In genomic region chr7:63815531-63815930, GRCm38 (mm10) we compare ENCODE assay signal across 14 mouse cellular contexts.
A peak's percentile ranks its signal among the peaks of the same experiment; 100 is the strongest.
DNase-seq lines count a peak whose midpoint lies in the region; ATAC-seq lines count a peak whose summit lies in the region.
"Had no signal": no experiment of that assay in that cellular context is flagged by ENCODE, and none has a peak within 500 bp of the region (broad histone marks: within the 10 kb centered on the region; RNA-seq: fewer than 3 reads in every experiment).

No protein-coding gene starts in this region.

- H3K9me3 ChIP-seq in lung, embryonic 15.5 days: no peaks in the 10 kb centered on the region
- no peaks in the 10 kb centered on the region for H3K9me3 ChIP-seq in limb, embryonic 15.5 days
- H3K9me3 ChIP-seq in midbrain, embryonic 15.5 days: no peaks in the 10 kb centered on the region
- H3K9me3 ChIP-seq: forebrain, embryonic 10.5 days; heart, embryonic 13.5 days; hindbrain, embryonic 13.5 days; intestine, embryonic 15.5 days; midbrain, embryonic 12.5 days had no signal

- ATAC-seq in lung, embryonic 15.5 days (ENCODE audit: borderline replicate concordance, extremely low read depth, low FRiP score, low TSS enrichment): no peak
- no peak for ATAC-seq in limb, embryonic 15.5 days (ENCODE audit: insufficient number of reproducible peaks, low FRiP score, low TSS enrichment, low read depth)
- ATAC-seq in midbrain, embryonic 15.5 days (replicated peaks): no peak
- ATAC-seq: intestine, embryonic 15.5 days had no signal

- H3K27me3 ChIP-seq in lung, embryonic 15.5 days: no peaks in the 10 kb centered on the region
- H3K27me3 ChIP-seq in limb, embryonic 15.5 days: no peaks in the 10 kb centered on the region
- H3K27me3 ChIP-seq in midbrain, embryonic 15.5 days (replicated peaks): no peaks in the 10 kb centered on the region
- H3K27me3 ChIP-seq: heart, embryonic 13.5 days; hindbrain, embryonic 13.5 days; intestine, embryonic 15.5 days; midbrain, embryonic 12.5 days had no signal

- H3K4me1 ChIP-seq in lung, embryonic 15.5 days: 0 out of 2 replicates have a peak, but pooled peaks cover 5% of the 10 kb centered on the region
- H3K4me1 ChIP-seq in limb, embryonic 15.5 days: peaks cover 12% of the 10 kb centered on the region
- no peaks in the 10 kb centered on the region for H3K4me1 ChIP-seq in midbrain, embryonic 15.5 days
- H3K4me1 ChIP-seq: hindbrain, embryonic 13.5 days; intestine, embryonic 15.5 days; midbrain, embryonic 12.5 days had no signal

- DNase-seq in lung, postnatal 14 days: no peak
- DNase-seq in CD4-positive helper T cell, adult 2 months (ENCODE audit: low read depth, low spot score): peak; percentile 54
- DNase-seq in T-cell, adult 2 months (ENCODE audit: low spot score): peak; percentile 45
- DNase-seq in left cerebral cortex, adult 8-10 months (ENCODE audit: low spot score in 2 of 2): no peak
- DNase-seq: adrenal gland, postnatal 10 days; cerebellum, postnatal 10 days had no signal

- no peaks in the 10 kb centered on the region for H3K36me3 ChIP-seq in lung, embryonic 15.5 days
- no peaks in the 10 kb centered on the region for H3K36me3 ChIP-seq in limb, embryonic 15.5 days
- H3K36me3 ChIP-seq in midbrain, embryonic 15.5 days (replicated peaks): no peaks in the 10 kb centered on the region
- H3K36me3 ChIP-seq: forebrain, embryonic 10.5 days; heart, embryonic 13.5 days; hindbrain, embryonic 13.5 days; intestine, embryonic 15.5 days; midbrain, embryonic 12.5 days had no signal

- H3K9ac ChIP-seq in lung, embryonic 15.5 days: no peak overlapping the region
- H3K9ac ChIP-seq in limb, embryonic 15.5 days: no peak overlapping the region
- no peak overlapping the region for H3K9ac ChIP-seq in midbrain, embryonic 15.5 days
- H3K9ac ChIP-seq: heart, embryonic 13.5 days; hindbrain, embryonic 13.5 days; intestine, embryonic 15.5 days; midbrain, embryonic 12.5 days had no signal

- no peak overlapping the region for H3K4me3 ChIP-seq in lung, embryonic 15.5 days
- H3K4me3 ChIP-seq in limb, embryonic 15.5 days: no peak overlapping the region
- H3K4me3 ChIP-seq in midbrain, embryonic 15.5 days: no peak overlapping the region
- H3K4me3 ChIP-seq: forebrain, embryonic 10.5 days; heart, embryonic 13.5 days; hindbrain, embryonic 13.5 days; intestine, embryonic 15.5 days; midbrain, embryonic 12.5 days had no signal

- no peak overlapping the region for H3K4me2 ChIP-seq in lung, embryonic 15.5 days
- no peak overlapping the region for H3K4me2 ChIP-seq in limb, embryonic 15.5 days
- H3K4me2 ChIP-seq in midbrain, embryonic 15.5 days: no peak overlapping the region
- H3K4me2 ChIP-seq: heart, embryonic 13.5 days; hindbrain, embryonic 13.5 days; intestine, embryonic 15.5 days; midbrain, embryonic 12.5 days had no signal

- H3K27ac ChIP-seq in lung, embryonic 15.5 days: peak overlapping the region; percentile 85; the same call in 1 of the 2 replicates
- H3K27ac ChIP-seq in limb, embryonic 15.5 days: peak overlapping the region; percentile 63; the same call in 1 of the 2 replicates
- no peak overlapping the region for H3K27ac ChIP-seq in midbrain, embryonic 15.5 days
- H3K27ac ChIP-seq: hindbrain, embryonic 13.5 days; midbrain, embryonic 12.5 days had no signal

- WGBS in lung, embryonic 15.5 days: 87% methylated on average over 9 of the region's 9 CpGs
- WGBS in limb, embryonic 15.5 days: 88% methylated on average over 9 of the region's 9 CpGs
- WGBS in midbrain, embryonic 15.5 days: 89% methylated on average over 9 of the region's 9 CpGs

Comparison
In these comparisons a context has a peak if more than half of its experiments do, and no peak if none do; other contexts are left out.
1. DNase-seq: peak in CD4-positive helper T cell, adult 2 months (single experiment) and T-cell, adult 2 months (single experiment); none in lung, postnatal 14 days (single experiment) and left cerebral cortex, adult 8-10 months (0 of 2).